Mouse (Mus musculus) fibroblast of lung, adult 2 months (primary cell): Measurements from ENCODE around the gene Eif2b3.

Experiments
- DNase-seq: peaks from one replicate; pipeline ENCODE4 v3.0.0-alpha.2; 2011; ENCODE audit warnings: low read depth

Gene Eif2b3

DNA sequence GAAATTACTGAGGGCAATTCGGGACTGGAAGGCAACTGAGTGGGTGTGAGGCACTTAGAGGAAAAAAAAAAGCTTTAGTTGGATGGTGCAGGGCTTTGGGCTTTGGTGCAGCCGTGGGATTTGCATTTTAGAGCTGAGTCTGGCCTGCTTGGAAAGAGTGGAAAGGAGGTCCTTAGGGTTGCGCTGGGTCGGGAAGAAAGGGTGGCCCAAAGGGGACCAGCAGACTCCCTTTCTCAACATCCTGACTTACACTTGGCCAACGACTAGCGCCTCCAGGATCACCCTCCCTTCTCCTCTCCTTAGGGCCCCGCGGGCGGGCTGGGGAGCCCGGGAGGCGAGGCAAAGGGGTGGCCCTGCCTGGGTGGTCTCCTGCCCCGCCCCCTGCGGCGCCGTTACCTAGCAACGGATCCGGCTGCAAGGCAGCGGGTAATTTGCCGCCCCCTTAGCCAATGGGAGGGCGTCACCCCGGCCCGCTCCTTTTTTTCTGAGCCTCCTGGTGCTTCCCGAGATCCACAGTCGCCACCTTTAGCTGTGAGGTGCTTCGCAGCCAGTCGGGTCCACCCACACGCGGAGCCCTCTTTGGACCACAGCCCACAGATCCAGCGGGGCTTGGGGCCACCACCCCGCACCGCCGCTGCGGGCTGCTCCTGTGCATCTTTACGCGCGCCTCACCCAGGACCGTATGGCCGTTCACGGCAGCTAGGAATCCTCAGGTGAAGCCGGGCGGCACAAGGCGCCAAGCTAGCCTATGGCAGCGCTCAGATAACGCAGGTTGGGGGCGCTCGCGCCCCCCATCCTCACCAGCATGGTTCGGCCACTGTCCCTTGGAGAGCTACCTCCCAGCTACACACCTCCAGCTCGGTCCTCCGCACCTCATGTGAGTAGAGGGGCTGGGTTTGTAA lies 76.6 kb downstream of the Eif2b3 start, which contains the start of gene Ptch2:
Ptch2 (plus strand) TSS at position 525 of the 902 bp plus-strand sequence.
- DNase-seq: no peak

DNA sequence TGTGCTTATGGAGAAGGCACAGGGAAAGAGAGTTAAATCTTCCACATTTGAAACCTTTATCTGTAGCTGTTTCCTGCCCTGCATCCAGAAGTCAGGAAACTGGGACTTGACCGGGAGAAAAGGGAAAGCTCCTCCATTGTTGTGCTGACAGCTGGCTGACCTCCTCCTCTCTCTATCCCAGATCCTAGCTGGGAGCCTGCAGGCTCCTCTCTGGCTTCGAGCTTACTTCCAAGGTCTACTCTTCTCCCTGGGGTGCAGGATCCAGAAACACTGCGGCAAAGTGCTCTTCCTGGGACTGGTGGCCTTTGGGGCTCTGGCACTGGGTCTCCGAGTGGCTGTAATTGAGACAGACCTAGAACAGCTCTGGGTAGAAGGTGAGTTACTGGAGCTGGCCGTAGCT lies 77.5 kb downstream of the Eif2b3 start:
- no peak for DNase-seq

DNA sequence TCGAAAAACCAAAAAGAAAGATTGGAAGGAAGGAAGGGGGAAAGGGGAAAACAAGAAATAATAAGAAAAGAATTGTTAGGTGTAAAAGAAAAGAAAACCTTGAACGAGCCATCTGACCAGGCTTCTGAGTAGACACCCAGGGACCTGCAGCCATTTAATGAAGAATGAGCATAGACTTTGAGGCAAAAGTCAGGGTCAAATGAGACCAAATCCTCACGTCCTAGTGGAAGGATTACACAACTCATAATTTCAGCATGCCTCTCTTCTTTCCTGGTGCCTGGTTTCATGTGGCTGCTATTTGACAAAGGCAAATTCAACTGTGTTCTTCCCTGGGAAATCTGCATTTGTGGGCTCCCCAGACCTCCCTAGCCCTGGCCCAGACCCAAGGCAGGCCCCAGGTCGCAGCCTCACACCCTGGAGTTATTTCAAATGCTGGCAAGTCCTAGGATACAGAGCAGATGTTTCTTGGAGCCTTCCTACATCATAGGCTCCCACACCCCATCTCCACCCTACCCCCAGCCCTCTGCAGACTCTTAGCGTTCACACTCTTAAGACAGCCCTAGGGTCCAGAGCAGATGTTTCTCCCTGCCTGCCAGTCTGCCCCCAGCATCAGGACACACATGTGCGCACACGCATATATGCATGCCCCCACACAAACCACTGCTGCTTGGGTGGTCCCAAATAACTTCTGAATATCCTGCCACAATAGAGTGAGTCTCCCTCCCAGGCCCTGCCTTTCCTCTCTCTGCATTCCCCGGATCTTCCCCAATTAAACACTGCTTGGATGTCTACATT lies 79.0 kb downstream of the Eif2b3 start:
- no peak for DNase-seq

DNA sequence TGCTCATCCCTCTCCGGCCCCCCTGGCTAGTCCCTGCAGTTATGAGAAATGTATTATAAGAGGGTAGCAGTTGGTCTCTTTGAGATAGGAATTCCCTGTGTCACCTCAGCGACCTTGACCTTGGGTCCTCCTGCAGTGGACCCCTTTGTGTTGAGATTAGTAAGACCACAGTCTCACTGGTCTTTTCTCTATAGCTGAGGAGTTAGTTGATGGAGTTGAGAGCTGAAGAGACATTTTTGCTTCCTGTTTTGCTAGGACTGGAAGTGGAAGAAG lies 79.5 kb downstream of the Eif2b3 start:
- DNase-seq: no peak

DNA sequence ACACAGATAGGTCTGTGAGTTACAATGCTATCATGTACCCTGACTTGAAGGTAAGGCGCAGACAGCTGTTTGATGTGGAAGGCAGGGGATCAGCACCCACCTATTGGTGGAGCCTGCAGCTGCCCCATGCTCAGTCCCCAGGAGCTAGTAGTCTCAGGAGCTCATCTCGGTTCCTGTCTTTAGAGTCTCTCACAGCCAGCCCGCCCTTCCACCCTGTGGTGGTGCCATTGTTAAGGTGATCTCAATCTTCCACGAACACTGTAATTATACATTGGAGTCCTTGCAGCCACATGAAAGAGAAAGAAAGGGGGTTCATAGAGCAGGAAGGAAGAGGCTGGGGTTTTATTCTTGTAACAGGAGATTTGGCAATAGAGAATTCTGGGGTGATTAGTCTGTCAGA lies 80.8 kb downstream of the Eif2b3 start:
- no peak for DNase-seq

DNA sequence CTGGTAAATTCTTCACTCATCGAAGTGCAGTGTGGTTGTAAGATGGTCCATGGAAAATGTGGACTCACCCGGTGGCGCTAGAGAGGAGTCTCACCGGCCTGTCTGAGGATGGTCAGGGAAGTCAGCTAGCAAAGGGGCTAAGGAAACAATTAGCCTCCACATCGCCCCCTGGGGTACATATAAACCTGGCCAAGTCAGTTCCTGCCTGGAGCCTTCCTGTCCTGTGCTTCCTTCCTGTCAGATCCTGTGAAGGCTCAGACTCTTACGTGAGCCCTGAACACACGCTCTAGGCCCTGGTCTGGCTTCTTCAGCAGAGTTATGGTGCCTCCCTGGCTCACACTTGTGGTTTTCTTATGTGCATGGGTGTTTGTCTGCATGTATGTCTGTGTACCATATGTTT lies 82.0 kb downstream of the Eif2b3 start:
- no peak for DNase-seq

DNA sequence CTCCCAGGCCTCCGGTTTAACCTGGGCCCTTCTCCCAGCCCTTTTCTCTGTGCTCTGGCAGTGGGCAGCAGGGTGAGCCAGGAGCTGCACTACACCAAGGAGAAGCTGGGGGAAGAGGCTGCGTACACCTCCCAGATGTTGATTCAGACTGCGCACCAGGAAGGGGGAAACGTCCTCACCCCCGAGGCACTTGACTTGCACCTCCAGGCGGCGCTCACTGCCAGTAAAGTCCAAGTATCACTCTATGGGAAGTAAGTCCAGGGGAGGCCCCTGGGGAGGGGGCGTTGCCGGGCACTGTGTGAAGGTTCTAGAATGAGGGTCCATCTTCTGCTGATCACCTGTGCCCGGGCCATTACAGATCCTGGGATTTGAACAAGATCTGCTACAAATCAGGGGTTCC lies 85.5 kb downstream of the Eif2b3 start:
- DNase-seq: no peak

DNA sequence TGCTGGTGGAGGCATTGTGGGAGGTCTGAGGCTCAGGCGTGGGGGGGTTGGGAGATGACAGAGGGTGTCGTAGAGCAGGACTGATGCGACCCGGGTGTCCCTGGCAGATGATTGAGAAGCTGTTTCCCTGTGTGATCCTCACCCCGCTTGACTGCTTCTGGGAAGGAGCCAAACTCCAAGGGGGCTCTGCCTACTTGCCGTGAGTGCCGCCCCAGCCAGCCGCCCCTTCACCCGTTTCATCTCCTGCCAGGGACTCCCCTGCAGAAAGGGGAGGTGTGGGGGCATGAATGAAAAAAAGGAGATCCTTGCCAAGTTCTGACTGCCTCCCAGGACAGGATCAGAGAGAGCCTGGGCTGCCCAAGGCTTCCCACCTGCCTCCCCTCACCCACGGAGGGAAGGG lies 85.9 kb downstream of the Eif2b3 start:
- DNase-seq: no peak

DNA sequence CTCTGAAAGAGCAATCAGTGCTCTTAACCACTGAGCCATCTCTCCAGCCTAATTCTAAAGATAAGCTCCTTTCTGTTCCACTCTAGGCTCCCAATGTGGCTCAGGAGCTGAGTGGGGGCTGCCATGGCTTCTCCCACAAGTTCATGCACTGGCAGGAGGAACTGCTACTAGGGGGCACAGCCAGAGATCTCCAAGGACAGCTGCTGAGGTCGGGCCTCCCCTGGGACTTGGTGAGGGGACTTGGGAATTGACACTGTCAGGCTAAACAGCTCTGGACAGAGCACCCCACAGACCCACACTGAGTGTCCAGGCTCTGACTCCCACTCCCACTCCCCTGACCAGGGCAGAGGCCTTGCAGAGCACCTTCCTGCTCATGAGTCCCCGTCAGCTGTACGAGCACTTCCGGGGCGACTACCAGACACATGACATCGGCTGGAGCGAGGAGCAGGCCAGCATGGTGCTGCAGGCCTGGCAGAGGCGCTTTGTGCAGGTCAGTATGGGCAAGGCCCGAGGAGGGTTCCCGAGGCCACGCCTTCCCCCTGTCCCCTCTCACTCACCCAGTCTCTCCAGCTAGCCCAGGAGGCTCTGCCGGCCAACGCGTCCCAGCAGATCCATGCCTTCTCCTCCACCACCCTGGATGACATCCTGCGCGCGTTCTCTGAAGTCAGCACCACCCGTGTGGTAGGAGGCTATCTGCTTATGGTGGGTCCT lies 88.8 kb downstream of the Eif2b3 start:
- no peak for DNase-seq

DNA sequence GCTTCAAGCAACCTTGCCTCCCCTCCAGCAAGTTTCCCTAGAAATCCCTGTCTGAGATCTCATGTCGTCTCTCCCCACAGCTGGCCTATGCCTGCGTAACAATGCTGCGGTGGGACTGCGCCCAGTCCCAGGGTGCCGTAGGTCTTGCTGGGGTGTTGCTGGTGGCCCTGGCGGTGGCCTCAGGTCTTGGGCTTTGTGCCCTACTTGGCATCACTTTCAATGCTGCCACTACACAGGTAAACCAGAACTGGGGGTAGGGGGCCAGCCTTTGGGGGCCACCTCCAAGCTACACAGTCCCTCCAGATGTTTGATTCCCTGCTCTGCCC lies 89.3 kb downstream of the Eif2b3 start:
- no peak for DNase-seq

DNA sequence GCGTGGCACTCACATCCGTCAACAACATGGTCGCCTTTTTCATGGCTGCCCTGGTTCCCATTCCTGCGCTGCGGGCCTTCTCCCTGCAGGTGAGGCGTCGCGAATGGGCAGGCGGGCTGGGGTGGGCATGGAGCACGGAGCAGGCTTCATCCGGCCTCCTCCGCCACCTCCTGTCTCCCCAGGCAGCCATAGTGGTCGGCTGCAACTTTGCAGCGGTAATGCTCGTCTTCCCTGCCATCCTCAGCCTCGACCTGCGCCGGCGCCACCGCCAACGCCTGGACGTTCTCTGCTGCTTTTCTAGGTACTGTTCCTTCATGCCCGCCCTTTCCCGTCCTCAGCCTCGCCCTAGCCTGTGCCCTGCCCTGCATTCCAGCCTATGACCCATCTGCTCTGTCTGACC lies 90.1 kb downstream of the Eif2b3 start:
- DNase-seq: no peak

DNA sequence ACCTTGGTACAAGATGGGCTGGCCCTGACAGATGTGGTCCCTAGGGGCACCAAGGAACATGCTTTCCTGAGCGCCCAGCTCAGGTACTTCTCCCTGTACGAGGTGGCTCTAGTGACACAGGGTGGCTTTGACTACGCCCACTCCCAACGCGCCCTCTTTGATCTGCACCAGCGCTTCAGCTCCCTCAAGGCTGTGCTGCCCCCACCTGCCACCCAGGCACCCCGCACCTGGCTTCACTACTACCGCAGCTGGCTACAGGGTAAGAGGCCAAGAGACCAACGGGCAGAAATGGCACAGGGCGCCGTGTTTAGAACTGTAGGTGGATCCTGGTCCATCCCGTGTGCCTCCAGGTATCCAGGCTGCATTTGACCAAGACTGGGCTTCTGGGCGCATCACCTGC lies 91.0 kb downstream of the Eif2b3 start:
- no peak for DNase-seq

DNA sequence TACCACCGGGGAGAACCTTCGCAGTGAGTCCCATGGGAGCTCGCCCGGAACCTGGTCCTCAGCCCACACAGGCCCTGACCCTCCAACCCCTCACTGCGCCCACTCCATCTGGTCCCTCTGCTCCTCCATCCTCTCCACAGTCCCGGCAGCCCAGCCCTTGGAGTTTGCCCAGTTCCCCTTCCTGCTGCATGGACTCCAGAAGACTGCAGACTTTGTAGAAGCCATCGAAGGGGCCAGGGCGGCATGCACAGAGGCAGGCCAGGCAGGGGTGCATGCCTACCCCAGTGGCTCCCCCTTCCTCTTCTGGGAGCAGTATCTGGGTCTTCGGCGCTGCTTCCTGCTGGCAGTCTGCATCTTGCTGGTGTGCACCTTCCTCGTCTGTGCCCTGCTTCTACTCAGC lies 91.8 kb downstream of the Eif2b3 start:
- no peak for DNase-seq

DNA sequence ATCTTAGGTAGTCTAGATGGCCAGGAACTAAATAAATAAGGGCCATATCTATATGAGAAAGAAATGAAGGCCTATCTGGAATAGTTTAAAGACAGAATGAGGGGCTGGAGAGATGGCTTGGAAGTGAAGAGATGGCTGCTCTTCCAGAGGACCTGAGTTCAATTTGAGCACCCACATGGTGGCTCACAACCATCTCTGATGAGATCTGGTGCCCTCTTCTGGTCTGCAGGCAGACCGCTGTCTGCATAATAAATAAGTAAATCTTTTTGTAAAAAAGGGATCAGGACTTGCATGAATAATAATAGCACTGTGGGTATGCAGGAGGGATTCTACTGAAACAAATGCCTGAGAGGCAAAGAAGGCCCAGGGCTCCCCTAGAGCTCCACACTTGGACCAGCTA lies 94.0 kb downstream of the Eif2b3 start:
- DNase-seq: no peak

DNA sequence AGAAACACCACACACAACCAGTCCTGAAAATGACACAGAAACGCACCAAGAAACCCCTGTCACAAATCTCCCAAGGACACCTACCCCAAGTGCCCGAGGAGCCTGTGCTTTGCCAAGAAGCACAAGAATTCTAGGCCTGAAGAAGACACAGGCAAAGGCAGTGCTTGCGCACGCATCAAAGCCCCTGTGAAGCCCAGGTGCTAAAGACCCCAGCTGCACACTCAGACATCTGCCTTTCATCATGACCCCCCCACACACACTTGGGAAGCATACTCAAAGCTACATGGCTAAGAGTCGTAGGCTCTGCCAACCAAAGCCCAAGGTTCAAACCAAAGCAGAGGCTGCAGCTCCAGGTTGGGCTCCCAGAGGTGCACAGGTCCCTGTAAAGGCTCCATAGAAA lies 96.4 kb downstream of the Eif2b3 start:
- DNase-seq: no peak

DNA sequence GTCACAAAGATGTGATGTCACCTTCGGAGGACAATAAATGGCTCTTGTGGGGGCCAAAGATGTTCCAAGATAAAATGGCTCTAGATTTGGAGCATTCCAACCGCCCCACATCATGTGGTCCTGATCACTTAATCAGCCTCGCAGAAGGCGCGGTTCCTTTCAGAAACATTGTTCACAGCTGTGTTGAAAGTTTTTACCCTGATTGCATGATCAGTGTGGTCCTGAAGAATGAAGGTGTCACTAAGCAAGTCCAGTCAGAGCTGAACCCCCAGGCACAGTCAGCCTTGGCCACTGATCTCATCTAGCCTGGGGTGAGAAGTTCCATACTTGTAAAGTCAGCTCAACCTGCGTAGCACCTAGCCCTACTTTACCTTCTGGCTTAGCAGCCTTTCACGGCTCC lies 98.7 kb downstream of the Eif2b3 start:
- no peak for DNase-seq

DNA sequence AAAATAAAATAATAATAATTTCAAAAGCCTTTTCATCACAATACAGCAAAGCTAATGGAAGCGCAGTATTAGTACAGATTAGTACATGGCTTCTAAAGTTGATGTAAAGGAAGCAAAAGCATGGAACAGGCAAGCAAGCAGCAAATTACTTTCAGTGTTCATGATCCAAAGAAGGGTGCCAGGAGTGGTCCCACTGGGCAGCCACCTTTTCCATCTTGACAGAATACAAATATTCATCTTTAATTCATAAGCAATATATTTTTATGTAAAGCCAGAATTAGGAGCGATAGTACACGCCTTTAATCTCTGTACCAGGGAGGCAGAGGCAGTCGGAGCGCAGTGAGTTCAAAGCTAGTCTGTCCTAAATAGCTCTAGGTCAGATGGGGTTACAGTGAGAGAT lies 100.4 kb downstream of the Eif2b3 start:
- no peak for DNase-seq

DNA sequence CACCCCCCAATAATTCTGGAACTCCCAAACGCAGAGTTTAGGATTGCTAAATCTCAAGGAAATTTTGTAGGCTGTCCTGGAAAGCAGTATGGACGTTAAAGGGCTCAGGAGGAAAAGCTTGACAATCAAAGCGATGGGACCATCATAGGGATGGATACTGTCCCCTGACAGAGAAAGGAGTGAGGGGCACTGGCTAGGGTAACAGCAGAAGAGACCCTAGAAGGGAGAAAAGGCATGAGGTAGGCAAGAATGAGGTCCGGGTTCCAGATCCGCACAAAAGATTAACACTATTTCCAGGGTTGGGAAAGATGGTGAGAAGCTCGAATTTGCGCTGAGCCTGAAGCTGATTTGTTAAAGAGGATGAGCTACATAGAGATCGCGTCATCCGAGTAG lies 100.8 kb downstream of the Eif2b3 start:
- no peak for DNase-seq

DNA sequence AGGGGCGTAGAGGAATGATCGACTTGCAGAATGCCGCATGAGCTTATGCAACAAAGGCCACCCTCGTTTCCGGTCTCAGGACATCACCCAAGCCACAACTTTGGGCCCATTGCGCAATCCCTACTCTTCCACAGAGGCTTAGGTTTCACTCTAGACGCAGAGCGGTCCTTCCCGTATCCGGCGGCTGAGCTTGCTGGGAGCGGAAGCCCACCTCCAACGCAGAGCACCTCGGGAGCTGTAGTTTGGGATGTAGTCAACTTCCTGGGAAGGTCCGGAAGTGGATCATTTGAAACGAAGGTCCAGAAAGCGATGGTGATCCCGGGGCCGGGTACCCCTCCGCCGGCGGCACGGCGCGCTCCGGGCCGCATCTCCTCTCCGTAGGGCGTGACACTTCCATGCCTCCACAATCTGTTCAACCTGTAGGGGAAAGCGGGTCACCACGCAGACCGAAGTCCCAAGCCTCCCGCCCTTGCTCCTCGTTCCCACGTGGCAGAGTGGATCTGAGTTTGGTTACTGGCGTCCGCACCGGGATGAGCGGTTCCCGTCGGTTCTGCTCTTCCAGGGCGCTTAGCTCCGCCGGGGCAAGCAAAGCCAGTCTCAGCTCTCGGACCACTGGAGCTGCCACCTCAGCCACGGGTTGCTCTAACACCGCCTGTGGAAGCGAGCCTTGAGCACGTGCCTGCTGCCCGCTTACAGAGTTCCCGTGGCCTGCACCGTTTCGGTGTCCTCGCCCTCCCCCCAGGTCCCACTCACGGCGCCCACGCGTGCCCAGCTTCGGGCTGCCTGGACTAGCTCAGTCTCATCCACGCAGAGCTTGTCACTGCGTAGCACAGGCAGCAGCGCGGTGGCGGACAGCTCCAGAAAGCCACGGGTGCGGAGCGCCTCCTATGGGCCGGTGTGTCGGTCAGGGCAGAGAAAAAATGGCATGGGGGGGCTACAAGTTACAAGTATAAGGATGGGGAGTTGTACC lies 101.5 kb downstream of the Eif2b3 start:
- peak; percentile 95 for DNase-seq

DNA sequence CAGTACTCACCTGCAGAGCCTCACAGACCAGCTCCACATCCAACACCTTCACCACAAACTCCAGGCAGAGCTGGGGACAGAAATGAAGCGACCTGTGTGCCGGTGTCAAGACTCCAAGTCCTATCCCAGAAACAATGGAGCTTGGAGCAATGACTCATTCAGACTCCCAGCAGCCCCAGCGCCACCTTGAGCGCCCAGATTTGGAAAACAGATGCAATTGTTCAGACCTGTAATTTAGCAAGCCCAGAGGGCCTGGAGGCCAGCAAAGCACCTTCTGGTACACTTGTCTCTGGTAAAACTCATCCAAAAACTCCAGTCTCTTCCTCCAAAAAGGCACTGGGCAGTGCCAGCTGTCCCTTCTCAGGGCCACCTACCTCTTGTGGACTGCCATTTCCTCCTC lies 103.0 kb downstream of the Eif2b3 start:
- DNase-seq: no peak

DNA sequence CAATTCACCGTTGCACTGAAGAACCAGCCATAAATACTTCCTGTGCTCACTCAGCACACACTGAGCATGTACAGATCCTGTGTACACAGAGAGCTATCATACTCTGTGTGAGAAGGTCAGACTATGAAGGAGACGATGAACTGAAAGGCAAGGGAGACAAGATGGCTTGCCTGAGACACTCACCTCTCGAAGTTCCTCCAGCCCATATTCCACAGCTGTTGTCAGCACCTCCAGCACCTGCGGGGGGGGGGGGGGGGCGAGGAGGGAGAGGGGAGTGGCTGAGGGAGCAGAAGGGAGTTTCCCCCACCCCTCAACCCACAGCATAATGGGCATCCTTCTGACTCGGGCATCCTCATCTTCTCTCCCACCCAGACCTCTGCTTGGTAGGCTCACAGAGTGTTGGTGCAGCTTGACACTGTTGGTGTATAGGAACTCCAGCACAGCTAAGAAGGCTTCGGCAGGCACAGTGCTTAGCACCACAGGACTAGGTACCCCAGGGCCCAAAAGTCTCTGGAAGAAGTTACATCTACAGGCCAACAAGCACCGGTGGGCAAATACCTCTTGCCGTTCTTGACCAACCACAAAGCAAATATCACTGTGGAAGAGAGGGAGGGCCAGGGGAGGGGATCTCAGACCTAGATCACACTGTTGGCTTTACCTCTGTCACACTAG lies 104.5 kb downstream of the Eif2b3 start:
- no peak for DNase-seq

DNA sequence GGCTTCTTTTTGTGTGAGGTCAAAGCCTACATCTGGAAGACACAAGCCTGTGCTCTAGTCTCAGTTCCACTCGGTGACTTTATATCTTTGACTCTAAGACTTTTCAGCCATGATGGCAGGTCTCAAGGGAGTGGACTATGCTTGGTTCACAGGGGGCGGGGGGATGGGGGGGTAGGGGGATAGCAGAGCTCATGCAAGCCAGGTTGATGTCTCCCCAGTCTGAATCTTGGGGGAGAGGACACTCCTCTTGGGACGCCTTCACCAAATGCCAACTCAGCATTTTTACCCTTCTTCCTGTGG lies 105.0 kb downstream of the Eif2b3 start:
- no peak for DNase-seq
